Mouse (Mus musculus) stomach, postnatal 0 days (tissue): Measurements from ENCODE around the gene Smim24.

Experiments
- CTCF ChIP-seq: IDR thresholded peaks from 2 replicates; pipeline ENCODE4 v1.5.1; 2016; ENCODE audit warnings: antibody characterized with exemption, low read depth, mild to moderate bottlenecking, moderate library complexity
- EP300 ChIP-seq: optimal IDR thresholded peaks from 2 replicates; pipeline ENCODE3; 2016; ENCODE audit warnings: antibody characterized with exemption

- TF ChIP-seq CTCF (no peak), EP300 (no peak)
Observed at GRCm38 (mm10) chr10:81390678-81390965, 2.2 kb upstream of the Smim24 start.
